Mouse (Mus musculus) adrenal gland, postnatal 10 days (tissue): ENCODE data around the gene Defb28. TPM values are rescaled to one million over a fixed set of nuclear protein-coding genes. Genes with fewer than 3 reads are reported as not detected.

ENCODE experiments used
- DNase-seq: peaks from one replicate; pipeline ENCODE4 v3.0.0; 2021; ENCODE audit warnings: mixed read lengths
- long read RNA-seq, 2 experiments: library from polyadenylated mRNA; stranded (forward); transcript quantifications; one replicate each; pipeline ENCODE4 v2.0.0; 2021
- total RNA-seq, 2 experiments: library from RNA; stranded (reverse); gene quantifications; 2 replicates each; pipeline ENCODE4 v1.2.3; 2021

The Defb28 gene
- total RNA-seq: not detected
- long read RNA-seq, experiment 1: 0 reads
- long read RNA-seq, experiment 2: 0 reads

- peak; percentile 18 for DNase-seq
These were observed at the start of gene Defb28 for GRCm38 (mm10) chr2:152517981-152518380. TSS of gene Defb28 (plus strand) at chr2:152518255.

GRCm38 (mm10) chr2:152470973-152471372 lies 47.1 kb upstream of the Defb28 start:
- peak; percentile 62 for DNase-seq

GRCm38 (mm10) chr2:152472434-152472833 lies 45.6 kb upstream of the Defb28 start:
- DNase-seq: no peak

GRCm38 (mm10) chr2:152476763-152477162 lies 41.3 kb upstream of the Defb28 start, which contains the start of gene Defb20:
TSS of gene Defb20 (plus strand) at chr2:152477063.
- DNase-seq: no peak

GRCm38 (mm10) chr2:152480881-152481280 lies 37.2 kb upstream of the Defb28 start:
- DNase-seq: no peak

GRCm38 (mm10) chr2:152481726-152482125 lies 36.3 kb upstream of the Defb28 start:
- DNase-seq: no peak

GRCm38 (mm10) chr2:152487024-152487423 lies 31.0 kb upstream of the Defb28 start:
- no peak for DNase-seq

- no peak for DNase-seq
These were observed 28.0 kb upstream of the Defb28 start, which contains the start of gene Defb22 for GRCm38 (mm10) chr2:152490038-152490437. TSS of gene Defb22 (minus strand) at chr2:152490138.

- DNase-seq: no peak
These were observed 24.9 kb upstream of the Defb28 start for GRCm38 (mm10) chr2:152493151-152493550.

- DNase-seq: no peak
These were observed 20.0 kb upstream of the Defb28 start for GRCm38 (mm10) chr2:152498020-152498419.

GRCm38 (mm10) chr2:152500204-152500862 lies 17.7 kb upstream of the Defb28 start:
- no peak for DNase-seq

- DNase-seq: no peak
These were observed 17.2 kb upstream of the Defb28 start for GRCm38 (mm10) chr2:152500863-152501229.

- DNase-seq: no peak
These were observed 14.1 kb upstream of the Defb28 start for GRCm38 (mm10) chr2:152503950-152504349.

- no peak for DNase-seq
These were observed 6.5 kb upstream of the Defb28 start, which contains the start of gene Defb26 for GRCm38 (mm10) chr2:152511592-152511991. TSS of gene Defb26 (minus strand) at chr2:152511692.

- DNase-seq: no peak
These were observed 2.0 kb upstream of the Defb28 start for GRCm38 (mm10) chr2:152516084-152516483.

- no peak for DNase-seq
These were observed 22.1 kb downstream of the Defb28 start, which contains the start of gene Defb29 for GRCm38 (mm10) chr2:152539944-152540710. TSS of gene Defb29 (minus strand) at chr2:152540098.

- no peak for DNase-seq
These were observed 23.9 kb downstream of the Defb28 start for GRCm38 (mm10) chr2:152541979-152542378.

GRCm38 (mm10) chr2:152542897-152543296 lies 24.8 kb downstream of the Defb28 start:
- no peak for DNase-seq

- no peak for DNase-seq
These were observed 25.4 kb downstream of the Defb28 start for GRCm38 (mm10) chr2:152543478-152543877.

GRCm38 (mm10) chr2:152544691-152545090 lies 26.6 kb downstream of the Defb28 start:
- DNase-seq: peak; percentile 62

- DNase-seq: no peak
These were observed 30.1 kb downstream of the Defb28 start for GRCm38 (mm10) chr2:152548124-152548523.

GRCm38 (mm10) chr2:152553774-152554423 lies 35.8 kb downstream of the Defb28 start:
- peak; percentile 81 for DNase-seq

GRCm38 (mm10) chr2:152556655-152557054 lies 38.6 kb downstream of the Defb28 start:
- no peak for DNase-seq
